Mouse (Mus musculus): ENCODE results near the gene Abhd17b. TPM values are rescaled to one million over a fixed set of nuclear protein-coding genes. Genes with fewer than 3 reads are reported as not detected.

Gene Abhd17b
- polyA plus RNA-seq, 1 experiment from 2014 or later: 25.4 TPM

DNA sequence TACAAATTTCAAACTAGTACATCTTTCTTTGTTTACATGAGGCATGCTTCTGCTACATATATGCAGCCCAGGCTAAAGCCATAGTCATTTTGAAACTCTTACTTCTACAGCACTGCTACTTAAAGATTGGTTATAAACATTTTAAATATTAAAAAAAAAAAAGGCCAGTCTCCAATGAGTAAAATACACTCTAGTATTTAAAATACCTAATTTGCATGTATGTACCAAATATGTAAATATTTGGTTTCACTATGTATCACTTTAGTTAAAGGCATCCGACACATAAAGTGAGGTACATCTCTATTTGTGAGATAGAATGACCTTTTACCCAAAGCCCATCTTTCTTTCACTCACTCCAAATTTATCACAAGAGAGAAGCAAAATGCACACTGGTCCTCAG, 24.0 kb upstream of the Abhd17b start:
- H3K4me1 ChIP-seq: no peaks in the 10 kb centered on the region
- WGBS: 83% methylated on average over 1 of the region's 1 CpGs
- no peak overlapping the region for H3K4me3 ChIP-seq (replicated peaks)
- H3K9ac ChIP-seq: no peak overlapping the region
- H3K9me3 ChIP-seq: no peaks in the 10 kb centered on the region
- no peak overlapping the region for H3K27ac ChIP-seq
- no peaks in the 10 kb centered on the region for H3K27me3 ChIP-seq (replicated peaks)
- no peak overlapping the region for H3K4me2 ChIP-seq
- H3K36me3 ChIP-seq: no peaks in the 10 kb centered on the region
- no peak for ATAC-seq (ENCODE audit: insufficient read depth, low FRiP score, low read depth)

DNA sequence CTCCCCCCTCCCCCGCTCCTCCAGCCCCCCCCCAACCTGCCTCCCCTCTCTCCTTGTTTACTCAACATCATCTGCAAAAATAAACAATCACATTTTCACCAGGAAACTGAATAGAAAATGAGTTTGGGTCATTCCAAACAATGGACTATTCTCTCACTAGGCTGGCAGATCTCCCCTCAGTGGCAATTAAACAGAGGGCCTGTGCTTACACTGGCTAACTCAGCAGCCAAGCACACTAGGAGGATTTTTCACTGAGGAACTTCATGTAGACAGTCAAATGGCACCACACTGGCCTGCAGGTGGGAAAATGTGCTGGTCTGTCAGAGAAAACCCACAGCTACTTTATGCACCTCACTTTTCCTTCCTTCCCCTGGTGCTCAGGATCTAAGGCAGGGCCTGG, 23.5 kb upstream of the Abhd17b start:
- Histone ChIP-seq H3K4me1 (no peaks in the 10 kb centered on the region), H3K9ac (no peak overlapping the region), H3K27ac (no peak overlapping the region), H3K27me3 (replicated peaks) (no peaks in the 10 kb centered on the region), H3K36me3 (no peaks in the 10 kb centered on the region), H3K4me2 (no peak overlapping the region), H3K9me3 (no peaks in the 10 kb centered on the region), H3K4me3 (replicated peaks) (no peak overlapping the region)
- no peak for ATAC-seq (ENCODE audit: insufficient read depth, low FRiP score, low read depth)
- 33% methylated on average over 1 of the region's 1 CpGs for WGBS

DNA sequence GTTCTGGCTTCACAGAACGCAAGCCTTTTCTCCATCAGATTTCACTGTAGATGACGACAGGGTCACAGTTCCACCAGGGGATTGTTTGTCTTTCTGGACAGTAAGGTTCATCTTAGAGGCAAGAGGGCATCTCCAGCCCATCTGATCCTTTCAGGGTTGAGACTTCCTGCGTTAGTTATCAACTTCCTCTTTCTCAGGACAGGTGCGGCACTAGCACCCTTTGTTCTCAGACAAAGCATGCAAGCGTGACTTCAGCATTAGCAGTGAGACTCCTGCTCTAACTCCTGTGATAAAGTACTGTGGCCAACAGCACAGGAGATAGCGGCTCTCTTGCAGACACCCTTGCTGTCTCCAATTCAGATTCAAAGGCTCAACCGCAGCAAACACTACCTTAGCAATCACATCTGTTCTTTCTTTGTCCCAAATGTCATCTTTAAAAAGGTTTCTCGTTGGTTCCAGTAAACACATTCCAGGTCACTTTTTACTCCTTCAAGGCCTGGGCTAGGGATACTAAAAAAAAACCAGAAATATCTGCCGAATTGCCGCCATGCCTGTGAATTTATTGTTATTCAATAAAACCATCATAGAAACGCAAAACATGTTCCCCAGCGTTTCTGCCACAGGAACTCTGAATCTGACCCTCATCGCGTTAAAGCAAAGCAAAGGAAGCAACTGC, 22.2 kb upstream of the Abhd17b start:
- H3K9ac ChIP-seq: no peak overlapping the region
- H3K4me2 ChIP-seq: no peak overlapping the region
- H3K27me3 ChIP-seq (replicated peaks): no peaks in the 10 kb centered on the region
- no peak overlapping the region for H3K4me3 ChIP-seq (replicated peaks)
- no peak overlapping the region for H3K27ac ChIP-seq
- ATAC-seq (ENCODE audit: insufficient read depth, low FRiP score, low read depth): no peak
- H3K36me3 ChIP-seq: no peaks in the 10 kb centered on the region
- H3K9me3 ChIP-seq: no peaks in the 10 kb centered on the region
- H3K4me1 ChIP-seq: no peaks in the 10 kb centered on the region
- 56% methylated on average over 14 of the region's 14 CpGs for WGBS

DNA sequence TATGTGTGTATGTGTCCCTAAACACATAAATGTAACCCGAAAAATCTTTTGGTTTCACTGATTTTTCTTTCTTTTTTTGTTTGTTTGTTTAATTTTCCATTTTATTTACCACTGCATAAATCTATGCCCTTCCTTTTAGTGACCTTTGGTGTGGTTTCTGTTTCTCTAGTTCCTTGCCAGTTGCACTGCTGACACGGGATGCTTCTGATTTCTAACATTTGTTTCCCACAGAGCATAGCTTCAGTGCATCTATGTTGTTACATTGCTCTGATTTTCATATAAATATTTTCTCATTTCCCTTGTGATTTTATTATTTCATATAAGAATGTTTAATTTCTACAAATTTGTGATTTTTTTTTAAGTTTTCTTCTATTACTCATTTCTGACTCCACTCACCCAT, 17.6 kb upstream of the Abhd17b start:
- WGBS: 82% methylated on average over 2 of the region's 2 CpGs
- no peaks in the 10 kb centered on the region for H3K9me3 ChIP-seq

DNA sequence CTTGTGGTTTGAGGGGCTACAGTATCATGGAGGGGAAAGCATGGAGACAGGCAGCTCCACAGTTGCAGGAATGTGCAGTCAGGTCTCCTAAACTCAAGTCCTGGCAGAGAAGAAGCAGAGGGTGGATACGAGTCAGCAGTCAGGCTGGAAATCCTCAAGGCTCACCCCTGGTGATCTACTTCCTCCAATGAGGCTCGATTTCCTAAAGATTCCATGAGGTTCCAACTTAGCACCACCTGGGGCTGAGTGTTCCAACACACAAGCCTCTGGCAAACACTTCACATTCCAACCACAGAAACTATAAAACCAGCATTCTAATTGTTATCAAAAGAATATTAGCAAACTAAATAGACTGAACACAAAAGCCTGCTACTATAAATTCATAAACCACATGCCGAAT, 16.1 kb upstream of the Abhd17b start:
- ATAC-seq (ENCODE audit: insufficient read depth, low FRiP score, low read depth): no peak
- Histone ChIP-seq H3K36me3 (no peaks in the 10 kb centered on the region), H3K4me3 (replicated peaks) (no peak overlapping the region), H3K27ac (no peak overlapping the region), H3K27me3 (replicated peaks) (no peaks in the 10 kb centered on the region), H3K4me2 (no peak overlapping the region), H3K4me1 (0 out of 2 replicates have a peak, but pooled peaks cover 3% of the 10 kb centered on the region), H3K9ac (no peak overlapping the region), H3K9me3 (no peaks in the 10 kb centered on the region)
- 70% methylated on average over 3 of the region's 3 CpGs for WGBS

More for the DNA sequence above, 17.6 kb upstream of the Abhd17b start:
- Histone ChIP-seq H3K4me3 (replicated peaks) (no peak overlapping the region), H3K4me1 (no peaks in the 10 kb centered on the region), H3K9ac (no peak overlapping the region), H3K27ac (no peak overlapping the region), H3K36me3 (no peaks in the 10 kb centered on the region), H3K27me3 (replicated peaks) (no peaks in the 10 kb centered on the region), H3K4me2 (no peak overlapping the region)
- no peak for ATAC-seq (ENCODE audit: insufficient read depth, low FRiP score, low read depth)

DNA sequence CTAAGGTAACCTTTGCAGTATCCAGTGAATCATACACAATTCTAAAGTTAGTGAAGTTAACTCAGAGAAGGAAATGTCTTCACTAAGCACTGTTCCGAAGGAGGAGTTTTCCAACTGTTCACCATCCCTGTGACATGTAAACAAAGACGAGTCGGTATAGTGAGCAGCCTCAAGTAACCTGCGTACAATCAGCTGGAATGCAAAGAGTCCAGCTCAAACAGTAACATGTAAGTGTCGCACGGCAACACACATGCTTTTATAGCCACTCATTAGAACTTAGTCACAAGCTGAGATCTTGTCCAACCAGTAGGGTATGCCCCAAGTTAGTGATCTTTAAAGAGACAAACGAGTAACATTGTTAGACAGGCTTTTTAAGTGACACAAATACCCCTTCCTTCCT, 15.3 kb upstream of the Abhd17b start:
- 41% methylated on average over 7 of the region's 7 CpGs for WGBS
- Histone ChIP-seq H3K27me3 (replicated peaks) (no peaks in the 10 kb centered on the region), H3K4me1 (0 out of 2 replicates have a peak, but pooled peaks cover 3% of the 10 kb centered on the region), H3K27ac (no peak overlapping the region), H3K36me3 (no peaks in the 10 kb centered on the region), H3K9ac (no peak overlapping the region), H3K9me3 (no peaks in the 10 kb centered on the region), H3K4me3 (replicated peaks) (no peak overlapping the region), H3K4me2 (no peak overlapping the region)
- no peak for ATAC-seq (ENCODE audit: insufficient read depth, low FRiP score, low read depth)

DNA sequence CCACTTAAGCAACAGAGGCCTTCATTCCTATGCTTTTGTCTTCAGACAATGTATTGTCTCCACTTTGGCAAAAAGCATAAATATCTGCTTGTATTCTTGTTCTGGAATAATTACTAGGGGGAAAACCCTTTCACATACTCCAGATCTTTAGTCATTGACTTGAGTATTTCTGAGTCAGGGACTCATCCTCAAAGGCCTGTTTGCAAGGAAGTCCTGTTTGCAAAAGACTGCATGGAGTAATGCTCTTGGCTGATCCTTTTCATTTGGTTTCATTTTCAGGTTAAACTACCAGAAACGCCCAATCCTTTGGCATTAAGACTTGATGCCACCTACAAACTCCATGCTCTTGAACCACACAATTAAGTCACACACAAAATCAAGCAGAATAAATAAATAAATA, 9.1 kb upstream of the Abhd17b start:
- Histone ChIP-seq H3K9me3 (no peaks in the 10 kb centered on the region), H3K27ac (no peak overlapping the region), H3K4me3 (replicated peaks) (no peak overlapping the region), H3K27me3 (replicated peaks) (no peaks in the 10 kb centered on the region), H3K36me3 (no peaks in the 10 kb centered on the region), H3K4me2 (no peak overlapping the region), H3K4me1 (0 out of 2 replicates have a peak, but pooled peaks cover 3% of the 10 kb centered on the region), H3K9ac (no peak overlapping the region)
- 80% methylated on average over 1 of the region's 1 CpGs for WGBS
- no peak for ATAC-seq (ENCODE audit: insufficient read depth, low FRiP score, low read depth)

DNA sequence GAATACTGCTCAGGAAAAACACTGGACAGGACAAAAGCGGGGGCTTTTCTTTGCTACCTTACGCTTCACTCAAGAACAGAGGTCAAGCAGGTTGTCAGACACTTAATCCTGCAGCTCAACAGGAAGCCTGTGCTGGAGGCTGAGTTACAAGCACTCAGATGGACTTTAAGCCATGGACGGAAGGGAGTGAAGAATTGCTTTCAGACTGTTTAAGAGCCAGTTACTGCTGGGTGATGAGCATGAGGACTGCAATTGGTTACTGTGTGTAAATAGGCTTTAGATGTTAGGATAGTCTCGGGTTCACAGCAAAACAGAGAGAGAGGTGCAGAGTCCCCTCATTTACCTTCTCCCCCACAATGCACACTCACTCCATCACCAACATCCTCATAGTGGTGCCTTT, 7.7 kb upstream of the Abhd17b start:
- no peak for ATAC-seq (ENCODE audit: insufficient read depth, low FRiP score, low read depth)
- Histone ChIP-seq H3K9me3 (no peaks in the 10 kb centered on the region), H3K4me2 (no peak overlapping the region), H3K4me3 (replicated peaks) (no peak overlapping the region), H3K27me3 (replicated peaks) (no peaks in the 10 kb centered on the region), H3K27ac (no peak overlapping the region), H3K4me1 (0 out of 2 replicates have a peak, but pooled peaks cover 3% of the 10 kb centered on the region), H3K9ac (no peak overlapping the region), H3K36me3 (no peaks in the 10 kb centered on the region)
- WGBS: 49% methylated on average over 4 of the region's 4 CpGs

DNA sequence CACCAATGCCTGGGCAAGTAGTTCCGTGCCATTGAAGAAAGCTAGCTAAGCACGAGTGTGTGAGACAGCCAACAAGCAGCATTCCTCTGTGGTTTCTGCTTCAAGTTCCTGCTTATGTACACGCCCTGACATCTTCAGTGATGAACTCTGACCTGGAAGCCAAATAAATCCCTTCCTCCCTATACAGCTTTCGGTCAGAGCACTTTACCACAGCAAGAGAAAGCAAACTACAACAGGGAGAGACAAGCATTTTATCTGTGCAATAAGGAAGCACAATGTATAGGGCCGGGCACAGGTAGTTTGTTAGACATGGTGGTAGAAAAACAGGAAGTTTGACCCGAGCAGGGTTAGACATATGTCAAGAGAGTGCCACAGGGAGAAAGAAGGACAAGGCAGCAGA, 6.8 kb upstream of the Abhd17b start:
- H3K4me2 ChIP-seq: no peak overlapping the region
- no peaks in the 10 kb centered on the region for H3K9me3 ChIP-seq
- H3K36me3 ChIP-seq: no peaks in the 10 kb centered on the region
- no peak overlapping the region for H3K9ac ChIP-seq
- no peaks in the 10 kb centered on the region for H3K27me3 ChIP-seq (replicated peaks)
- WGBS: 58% methylated on average over 6 of the region's 6 CpGs
- 0 out of 2 replicates have a peak, but pooled peaks cover 1% of the 10 kb centered on the region for H3K4me1 ChIP-seq
- H3K4me3 ChIP-seq (replicated peaks): no peak overlapping the region
- peak overlapping the region; percentile 55; the same call in 1 of the 2 replicates for H3K27ac ChIP-seq
- no peak for ATAC-seq (ENCODE audit: insufficient read depth, low FRiP score, low read depth)

DNA sequence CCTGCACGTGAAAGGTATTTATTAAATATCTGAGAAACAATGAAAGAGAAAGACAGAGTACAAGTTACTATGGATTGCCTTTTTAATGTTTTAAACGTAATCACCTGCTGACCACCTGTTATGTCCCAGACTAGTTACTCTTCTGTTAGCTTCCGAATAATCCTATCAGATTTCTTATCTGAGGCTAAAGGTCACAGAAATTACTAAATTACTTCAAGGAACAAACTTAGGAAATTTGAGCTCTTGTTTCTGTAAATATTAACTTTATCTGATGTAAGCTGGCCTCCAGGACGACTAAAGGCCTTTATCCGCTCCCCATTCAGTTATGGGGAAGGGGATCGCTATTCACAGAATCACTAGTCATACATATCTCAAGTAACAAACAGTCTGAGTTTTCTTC, 1.3 kb upstream of the Abhd17b start:
- no peak for ATAC-seq (ENCODE audit: insufficient read depth, low FRiP score, low read depth)
- no peaks in the 10 kb centered on the region for H3K9me3 ChIP-seq
- WGBS: 29% methylated on average over 6 of the region's 6 CpGs
- peak overlapping the region; percentile 84 for H3K4me3 ChIP-seq (replicated peaks)
- H3K4me2 ChIP-seq: peak overlapping the region; percentile 74
- no peak overlapping the region for H3K9ac ChIP-seq
- no peaks in the 10 kb centered on the region for H3K27me3 ChIP-seq (replicated peaks)
- H3K4me1 ChIP-seq: no peaks in the 10 kb centered on the region; the same call in 1 of the 2 replicates
- H3K27ac ChIP-seq: peak overlapping the region; percentile 95
- no peaks in the 10 kb centered on the region for H3K36me3 ChIP-seq

DNA sequence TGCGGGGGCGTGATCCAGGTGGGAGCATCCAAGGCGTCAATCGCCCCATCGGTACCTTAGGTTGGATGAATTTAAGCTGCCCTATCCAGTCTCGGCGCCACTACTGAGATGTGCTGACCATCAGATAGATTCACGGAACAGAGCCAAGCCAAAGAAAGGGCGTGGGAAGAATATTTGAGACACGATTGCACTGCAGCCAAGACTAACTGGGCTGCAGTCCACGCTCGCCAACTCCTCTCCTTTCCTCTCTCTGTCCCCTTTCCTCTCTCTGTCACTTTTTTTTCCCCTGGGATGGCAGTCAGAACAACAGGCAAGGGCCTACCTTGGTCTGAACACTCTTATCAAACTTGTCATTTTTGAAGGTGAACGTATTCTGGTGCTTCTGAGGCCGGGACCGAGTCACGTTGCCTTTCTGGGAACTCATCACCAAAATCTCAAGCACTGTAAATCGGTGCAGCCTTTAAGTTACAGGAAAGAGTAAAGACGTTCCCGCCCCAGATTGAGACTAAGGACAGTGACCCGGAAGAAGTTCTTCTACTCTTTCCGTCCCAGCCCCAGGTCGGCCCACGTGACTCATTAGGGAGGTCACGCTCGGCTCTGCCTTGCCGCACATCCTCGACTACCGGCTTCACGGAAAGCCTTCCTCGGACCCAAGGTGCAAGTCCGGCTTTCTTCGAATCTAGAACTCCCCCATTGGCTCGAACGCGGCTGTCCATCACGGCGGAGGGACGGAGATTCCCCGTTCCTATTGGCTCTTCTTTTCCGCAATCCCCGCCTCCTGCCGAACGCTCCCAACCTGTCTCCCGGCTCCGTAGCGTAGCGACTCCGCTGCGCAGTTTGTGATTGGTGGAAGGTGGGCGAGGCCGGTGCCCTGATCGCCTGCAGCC, 457 bp upstream of the Abhd17b start, which contains the start of gene 1110059E24Rik:
Gene 1110059E24Rik, minus strand, starts transcription at position 692 of the 887 bp plus-strand sequence.
- Histone ChIP-seq H3K9me3 (no peaks in the 10 kb centered on the region), H3K27ac (peak within 1 kb of the TSS; percentile 95), H3K4me1 (no peaks in the 10 kb centered on the region; the same call in 1 of the 2 replicates), H3K4me2 (peak within 1 kb of the TSS; percentile 74), H3K36me3 (no peaks in the 10 kb centered on the region), H3K27me3 (replicated peaks) (no peaks in the 10 kb centered on the region), H3K9ac (peak within 1 kb of the TSS; percentile 67), H3K4me3 (replicated peaks) (peak within 1 kb of the TSS; percentile 84)
- 5% methylated on average over 52 of the region's 52 CpGs for WGBS
- peak; percentile 99 for ATAC-seq (ENCODE audit: insufficient read depth, low FRiP score, low read depth)

DNA sequence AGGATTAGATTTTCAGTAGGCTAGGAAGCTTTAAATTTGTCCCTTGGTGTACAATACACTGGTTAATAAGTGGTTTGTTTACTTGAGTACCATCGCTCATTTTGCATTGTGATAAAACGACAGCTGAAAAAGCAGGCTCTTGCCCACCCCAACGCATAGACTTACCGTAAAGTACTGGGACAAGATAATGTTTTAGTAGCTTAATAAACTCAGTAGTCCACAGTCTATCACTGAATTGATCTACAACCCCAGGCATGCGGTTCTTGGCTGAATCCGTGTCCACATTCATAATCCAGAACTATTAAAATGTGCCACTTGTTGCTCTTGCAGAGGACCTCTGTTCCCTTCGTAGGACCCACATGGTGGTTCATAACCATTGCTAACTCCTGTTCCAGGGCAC, 1.8 kb downstream of the Abhd17b start:
- Histone ChIP-seq H3K4me3 (replicated peaks) (peak overlapping the region; percentile 84; the same call in 1 of the 2 replicates), H3K27ac (no peak overlapping the region), H3K27me3 (replicated peaks) (no peaks in the 10 kb centered on the region), H3K4me1 (no peaks in the 10 kb centered on the region; the same call in 1 of the 2 replicates), H3K4me2 (peak overlapping the region; percentile 54), H3K9ac (no peak overlapping the region), H3K9me3 (no peaks in the 10 kb centered on the region), H3K36me3 (no peaks in the 10 kb centered on the region)
- ATAC-seq (ENCODE audit: insufficient read depth, low FRiP score, low read depth): no peak
- 46% methylated on average over 7 of the region's 7 CpGs for WGBS

Measured in stomach, embryonic 15.5 days (tissue).